Mouse (Mus musculus): Measurements from ENCODE around the gene Tenm4.

DNA sequence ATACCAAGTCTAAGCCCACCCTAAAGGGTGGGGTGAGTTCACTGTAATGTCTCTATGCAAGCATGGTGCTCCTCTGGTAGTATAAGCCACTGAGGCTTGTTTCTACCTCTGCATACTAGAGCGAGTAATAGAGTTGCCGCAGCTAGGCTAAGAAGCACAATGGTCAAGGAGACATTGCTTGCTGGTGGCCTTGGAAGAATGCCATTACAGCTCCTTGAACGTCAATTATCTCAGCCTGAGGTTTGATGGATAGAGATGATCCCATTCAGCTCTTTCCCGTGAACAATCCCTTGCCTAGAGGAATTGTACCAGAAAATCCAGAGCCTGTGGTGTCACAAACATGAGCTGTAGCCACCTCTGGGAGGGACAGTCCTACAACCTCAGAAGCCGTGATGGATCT, 537.5 kb downstream of the Tenm4 start:
- no peak for TF ChIP-seq CTCF (IDR thresholded peaks at IDR 0.05; ENCODE audit: low read depth, low read length)
- TF ChIP-seq POLR2A (IDR thresholded peaks at IDR 0.05; ENCODE audit: extremely low read depth, insufficient read depth, low read length): no peak

All from liver, adult 2 months (tissue).